Mouse (Mus musculus): ENCODE results near the gene Sh3gl2. TPM values are rescaled to one million over a fixed set of nuclear protein-coding genes. Genes with fewer than 3 reads are reported as not detected.

The Sh3gl2 gene
- polyA plus RNA-seq (2012; rRNA removed) = 7.1 and 10.1 TPM in 2 replicates

GRCm38 (mm10) chr4:85205071-85205635, at the start of gene Sh3gl2:
Gene Sh3gl2, plus strand, starts transcription at chr4:85205126.

GRCm38 (mm10) chr4:85513792-85514191, 308.9 kb downstream of the Sh3gl2 start, which contains the start of gene Adamtsl1:
Gene Adamtsl1, plus strand, starts transcription at chr4:85514172.

